Mouse (Mus musculus) liver, adult 2 months (tissue): ENCODE measurements around the gene Trpv6.

Source experiments
- CTCF ChIP-seq: fragments of 200-500 bp; IDR thresholded peaks from 2 replicates; pipeline ENCODE4 v1.5.1; 2011; ENCODE audit warnings: low read depth, low read length, control low read depth
- POLR2A ChIP-seq: fragments of 200-500 bp; IDR thresholded peaks from 2 replicates; pipeline ENCODE4 v1.6.1; 2011; ENCODE audit warnings: low read length, control low read depth; ENCODE audit not compliant: insufficient read depth; ENCODE audit errors: extremely low read depth

DNA sequence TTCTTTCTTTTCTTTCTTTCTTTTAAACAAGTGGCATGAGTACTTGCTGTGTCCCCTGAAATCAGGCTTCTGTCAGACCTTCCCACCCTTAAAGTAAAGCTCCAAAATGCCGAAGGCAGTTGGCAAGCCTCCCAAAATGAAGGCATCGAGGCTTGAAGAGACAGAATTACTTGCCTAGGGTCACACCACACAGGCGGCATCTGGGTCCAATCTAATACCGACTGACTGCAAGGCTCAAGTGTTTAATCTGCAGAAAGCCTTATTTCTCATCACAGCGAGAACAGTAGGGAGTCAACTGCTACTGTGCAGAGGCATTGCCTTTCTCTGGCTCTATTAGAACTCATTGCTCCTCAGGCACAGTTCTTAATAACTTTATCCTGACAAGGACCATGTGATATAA lies 58.9 kb downstream of the Trpv6 start:
- no peak for TF ChIP-seq CTCF
- TF ChIP-seq POLR2A = no peak
